In the genomic region with DNA sequence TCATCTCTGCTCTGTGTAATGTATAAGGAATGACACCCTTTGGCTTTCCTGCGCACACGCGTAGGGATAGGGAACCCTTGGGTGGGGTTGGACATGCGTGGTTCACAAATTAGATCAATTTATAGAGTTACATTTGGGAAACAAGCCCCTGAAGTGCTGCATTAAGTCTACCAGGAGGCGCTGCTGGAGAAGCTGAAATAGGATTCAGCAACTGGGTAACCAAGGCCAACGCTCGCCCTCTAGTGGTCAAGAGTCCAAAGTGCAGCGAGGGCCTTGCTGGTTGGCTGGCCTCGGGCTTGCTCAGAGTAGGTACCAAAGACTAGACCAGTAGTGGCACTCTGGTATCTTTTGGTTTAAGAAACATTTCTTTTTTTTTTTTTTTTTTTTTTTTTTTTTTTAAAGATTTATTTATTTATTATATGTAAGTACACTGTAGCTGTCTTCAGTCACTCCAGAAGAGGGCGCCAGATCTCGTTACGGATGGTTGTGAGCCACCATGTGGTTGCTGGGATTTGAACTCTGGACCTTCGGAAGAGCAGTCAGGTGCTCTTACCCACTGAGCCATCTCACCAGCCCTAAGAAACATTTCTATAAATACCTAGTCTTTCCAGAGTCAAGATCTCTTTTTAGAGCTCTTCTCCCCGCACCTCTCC, we compare ENCODE assay signal across 7 mouse cellular contexts. TPM values are rescaled to one million over a fixed set of nuclear protein-coding genes. Genes with fewer than 3 reads are reported as not detected.
DNase-seq lines count a peak whose midpoint lies in the region; ATAC-seq lines count a peak whose summit lies in the region.
"Not testable (repeated sequence)": the region's sequence is repeated elsewhere in the genome, so short reads cannot be mapped to it uniquely, and the experiment has no call there.

No protein-coding gene starts in this region.

- intact Hi-C loops in left cerebral cortex, postnatal 36 days (cut with DNase I) = loop anchor here (1.0 kb wide), 1 partner anchor 60 kb away; no protein-coding TSS in a partner anchor

- H3K9ac ChIP-seq in midbrain, embryonic 12.5 days (replicated peaks) = not testable (repeated sequence)

- not testable (repeated sequence) for H3K4me3 ChIP-seq in midbrain, embryonic 12.5 days

- not testable (repeated sequence) for H3K4me1 ChIP-seq in midbrain, embryonic 12.5 days

- not testable (repeated sequence) for H3K9me3 ChIP-seq in midbrain, embryonic 12.5 days

- not testable (repeated sequence) for H3K4me2 ChIP-seq in midbrain, embryonic 12.5 days (replicated peaks)

- H3K27ac ChIP-seq in midbrain, embryonic 12.5 days (replicated peaks) = not testable (repeated sequence)

- not testable (repeated sequence) for H3K36me3 ChIP-seq in midbrain, embryonic 12.5 days

- H3K27me3 ChIP-seq in midbrain, embryonic 12.5 days = not testable (repeated sequence)

- ATAC-seq in common myeloid progenitor, adult 5-6 weeks (replicated peaks; ENCODE audit: low read depth, poor library complexity, severe bottlenecking) = peak; percentile 91
- peak; percentile 40; the same call in 1 of the 2 replicates for ATAC-seq in midbrain, embryonic 12.5 days (ENCODE audit: low FRiP score, low read depth)

- DNase-seq in adrenal gland, adult (ENCODE audit: inconsistent age in 2 of 2, low spot score in 1 of 2) = peak; percentile 88 to 96
- peak; percentile 70 to 76 for DNase-seq in gastrocnemius, adult 8-10 months (ENCODE audit: low spot score in 2 of 2)
- DNase-seq in kidney, adult 18-20 months = peak; percentile 91
- peak; percentile 78 to 83 for DNase-seq in left cerebral cortex, postnatal 36 days (ENCODE audit: low spot score in 2 of 2)
- DNase-seq in spleen, adult 18-20 months = peak; percentile 63 to 76

- 55% methylated on average over 11 of the region's 14 CpGs for WGBS in midbrain, embryonic 12.5 days

RNA-seq across cellular contexts. Expression of a gene that starts 19.7 kb away (rescaled TPM):
- total RNA-seq in common myeloid progenitor, adult 5-6 weeks (2017) = 0.78 and 0.87 TPM in 2 replicates
- 10 to 100 TPM in 2 of 4 experiments, 1 to 10 TPM in 2; 7.0 to 17.1 (median 11.3) TPM for total RNA-seq in gastrocnemius, adult 8-10 months (2022)
- total RNA-seq in left cerebral cortex, postnatal 36 days (2021) = 1 to 10 TPM; 1.1 TPM
- 7.6 and 8.9 TPM in 2 replicates for polyA plus RNA-seq in midbrain, embryonic 12.5 days (2016; fragmentation: Nextera tagmentation; extraction: Ambion mirVana)

RNA-seq across cellular contexts. Expression of a gene that starts 27.3 kb away (rescaled TPM):
- 294 and 313 TPM in 2 replicates for total RNA-seq in common myeloid progenitor, adult 5-6 weeks (2017)
- total RNA-seq in gastrocnemius, adult 8-10 months (2022) = 100 to 1,000 TPM; 117 to 144 (median 142) TPM
- 100 to 1,000 TPM; 235 to 237 TPM for total RNA-seq in left cerebral cortex, postnatal 36 days (2021)
- polyA plus RNA-seq in midbrain, embryonic 12.5 days (2016; fragmentation: Nextera tagmentation; extraction: Ambion mirVana) = 590 and 616 TPM in 2 replicates

RNA-seq across cellular contexts. Expression of a gene that starts 27.4 kb away (rescaled TPM):
- 4.1 and 12.9 TPM in 2 replicates for total RNA-seq in common myeloid progenitor, adult 5-6 weeks (2017)
- total RNA-seq in gastrocnemius, adult 8-10 months (2022) = 1 to 10 TPM; 3.6 to 5.2 (median 4.1) TPM
- 1 to 10 TPM; 6.2 to 8.7 TPM for total RNA-seq in left cerebral cortex, postnatal 36 days (2021)
- 24.5 and 25.3 TPM in 2 replicates for polyA plus RNA-seq in midbrain, embryonic 12.5 days (2016; fragmentation: Nextera tagmentation; extraction: Ambion mirVana)
